Mouse (Mus musculus) gastrocnemius, postnatal 4 days (tissue): ENCODE results near the gene 1700069L16Rik. TPM values are rescaled to one million over a fixed set of nuclear protein-coding genes. Genes with fewer than 3 reads are reported as not detected.

Source experiments
- DNase-seq, 2 experiments: peaks; one replicate each; pipeline ENCODE4 v3.0.0; 2021 to 2022; ENCODE audit warnings: low spot score in 2 of 2, mixed read lengths in 2 of 2
- total RNA-seq, 2 experiments: library from RNA; stranded (reverse); gene quantifications; 2 replicates each; pipeline ENCODE4 v1.2.3; 2021

1700069L16Rik gene
- total RNA-seq, 2 experiments from 2014 or later = not detected

DNA sequence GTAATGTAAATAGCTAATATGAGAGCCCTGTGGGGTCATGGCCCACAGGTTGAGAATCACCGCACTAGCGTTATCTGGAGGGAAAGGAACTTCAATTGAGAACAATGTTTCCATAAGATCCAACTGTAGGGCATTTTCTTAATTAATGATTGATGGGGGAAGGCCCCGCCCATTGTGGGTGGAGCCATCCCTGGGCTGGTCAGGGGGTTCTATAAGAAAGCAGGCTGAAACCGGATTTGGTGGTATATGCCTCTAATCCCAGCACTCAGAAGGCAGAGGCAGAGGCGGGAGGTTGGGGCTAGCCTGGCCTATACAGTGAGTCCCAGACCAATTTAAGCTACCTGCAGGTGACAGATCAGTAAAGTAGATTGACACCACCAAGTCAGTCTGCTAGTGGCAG, 9.8 kb upstream of the 1700069L16Rik start:
- no peak for DNase-seq

DNA sequence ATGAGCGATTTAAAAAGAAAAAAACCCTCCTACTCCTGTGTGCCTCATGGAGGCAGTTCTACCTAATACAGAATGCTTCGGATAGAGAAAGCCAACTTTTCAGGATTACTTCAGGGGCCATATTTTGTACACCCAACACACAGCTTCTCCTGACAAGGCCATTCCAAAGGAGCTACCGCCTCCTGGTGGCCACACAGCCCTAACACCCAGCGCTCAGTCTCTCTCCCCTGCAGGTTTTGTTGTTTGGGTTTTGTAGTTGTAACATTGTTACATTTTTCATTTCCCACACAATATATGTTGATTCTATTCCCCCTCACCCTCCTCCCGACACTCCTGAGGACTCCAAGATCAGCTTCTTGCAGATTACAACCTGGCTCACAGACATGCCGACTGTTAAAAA, 7.6 kb upstream of the 1700069L16Rik start:
- peak in 1 of 2 experiments; percentile 50 for DNase-seq

DNA sequence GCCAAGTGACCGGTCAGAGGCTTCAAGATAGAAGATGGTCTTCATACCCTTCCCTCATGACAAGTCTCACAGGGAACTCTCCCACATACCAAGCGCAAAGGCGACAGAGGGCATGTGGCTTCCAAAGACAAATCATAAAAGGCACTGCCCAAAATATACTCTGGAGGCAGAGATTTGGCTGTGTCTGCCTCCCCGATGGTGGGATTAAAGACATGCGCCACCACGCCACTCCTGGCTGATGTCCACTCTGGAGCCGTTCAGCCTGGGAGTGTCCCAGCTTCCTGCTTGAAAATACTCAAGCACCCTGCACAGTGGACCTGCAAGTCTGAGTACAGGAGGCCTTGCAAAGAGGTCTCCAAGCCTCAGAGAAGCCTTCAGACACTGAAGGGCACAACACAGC, 6.6 kb upstream of the 1700069L16Rik start:
- DNase-seq = no peak

DNA sequence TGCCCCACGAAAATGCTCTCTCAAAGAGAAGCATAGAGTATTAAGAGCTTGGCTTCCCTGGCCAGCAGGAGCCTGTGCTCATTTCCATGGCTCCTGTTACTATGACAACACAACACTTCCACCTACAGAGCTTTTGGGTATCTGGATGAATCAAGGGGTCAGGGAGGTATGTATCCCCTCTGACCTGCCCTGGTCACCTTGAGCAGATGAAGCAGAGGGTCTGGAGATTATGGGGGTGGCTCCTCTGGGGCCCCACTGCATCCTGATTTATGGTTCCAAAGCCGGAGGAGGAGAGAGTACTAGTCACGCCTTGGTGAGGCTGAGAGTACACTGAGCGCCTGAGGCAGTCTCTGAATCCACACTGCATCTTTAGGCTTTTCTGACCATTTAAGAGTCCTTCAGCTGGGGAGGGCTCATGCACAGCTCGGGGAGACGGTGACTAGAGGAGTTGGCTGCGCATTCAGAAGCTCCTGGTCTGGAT, 6.1 kb upstream of the 1700069L16Rik start:
- no peak for DNase-seq

DNA sequence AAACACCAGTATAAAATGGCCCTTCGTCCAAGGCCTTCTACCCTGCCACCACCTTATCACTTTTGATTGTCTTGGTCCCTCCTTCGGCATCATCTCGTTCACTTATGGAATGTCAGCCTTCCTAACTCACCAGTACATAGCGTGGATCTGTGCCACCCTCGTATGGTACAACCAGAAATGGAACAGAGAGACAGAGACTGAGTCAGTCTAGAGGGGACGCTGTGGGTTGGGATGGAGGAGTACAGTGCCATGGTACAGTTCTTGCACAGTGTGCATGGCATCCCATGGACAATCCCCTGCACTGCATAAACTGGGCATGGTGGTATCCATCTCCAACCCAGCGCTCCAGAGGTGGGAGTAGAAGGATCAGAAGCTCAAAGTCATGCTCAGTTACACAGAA, 4.1 kb upstream of the 1700069L16Rik start:
- DNase-seq = no peak

DNA sequence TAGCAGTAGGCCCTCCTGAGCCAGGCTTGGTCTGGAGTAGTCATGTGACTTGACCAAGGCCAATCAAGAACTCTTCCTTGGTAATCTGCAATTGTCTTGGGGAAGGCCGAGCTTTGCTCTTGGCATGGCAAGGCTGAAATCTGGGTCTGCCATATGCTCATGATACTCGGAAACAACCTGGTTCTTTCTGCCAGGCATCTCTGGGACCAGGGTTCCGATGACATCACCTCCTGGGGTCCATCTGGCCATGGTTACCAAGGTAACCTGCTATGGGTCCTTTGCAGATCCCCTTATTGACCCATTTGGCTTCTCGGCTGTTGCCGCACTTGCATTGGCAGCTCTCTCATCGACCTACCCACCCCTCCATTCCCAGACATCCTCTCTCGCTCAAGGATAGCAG, 3.4 kb upstream of the 1700069L16Rik start:
- no peak for DNase-seq

DNA sequence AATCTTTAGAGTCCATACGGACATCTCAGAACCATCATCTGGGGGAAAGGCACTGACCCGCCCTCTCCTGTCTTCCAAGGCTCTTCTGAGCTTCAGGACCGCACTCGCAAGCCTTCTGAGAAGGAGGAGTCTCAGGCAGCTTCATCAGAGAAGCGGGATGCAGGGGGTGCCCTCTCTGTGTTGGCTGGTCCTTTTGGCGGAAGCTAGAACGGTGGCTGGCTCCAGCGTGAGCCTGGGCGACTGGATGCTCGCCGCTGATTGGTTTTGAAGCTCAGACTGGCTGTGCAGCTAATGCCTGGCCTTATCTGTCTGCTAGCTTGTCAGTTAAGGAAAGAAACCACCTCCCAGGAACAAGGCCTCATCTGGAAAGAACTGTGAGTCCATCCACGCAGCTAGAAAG, 2.7 kb upstream of the 1700069L16Rik start:
- DNase-seq = no peak

DNA sequence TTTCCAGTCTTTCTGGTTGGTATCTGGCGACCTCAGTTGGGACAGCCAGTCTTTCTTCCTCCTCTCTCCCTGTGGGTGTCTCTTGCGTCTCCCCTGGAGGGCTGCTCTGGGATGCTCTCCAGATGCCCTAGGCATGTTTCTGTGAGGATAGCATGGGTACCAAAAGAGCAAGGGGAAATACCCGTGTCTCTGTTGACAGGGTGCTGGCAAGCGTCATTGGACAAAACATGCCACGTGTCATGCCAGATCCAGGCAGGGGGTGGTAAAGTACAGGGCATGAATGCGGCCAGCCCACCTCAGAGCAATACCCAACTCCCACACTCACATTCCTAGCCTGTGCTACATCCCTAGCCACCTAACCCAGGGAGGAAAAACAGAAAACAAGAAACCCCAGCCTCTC, 2.0 kb upstream of the 1700069L16Rik start:
- no peak for DNase-seq

DNA sequence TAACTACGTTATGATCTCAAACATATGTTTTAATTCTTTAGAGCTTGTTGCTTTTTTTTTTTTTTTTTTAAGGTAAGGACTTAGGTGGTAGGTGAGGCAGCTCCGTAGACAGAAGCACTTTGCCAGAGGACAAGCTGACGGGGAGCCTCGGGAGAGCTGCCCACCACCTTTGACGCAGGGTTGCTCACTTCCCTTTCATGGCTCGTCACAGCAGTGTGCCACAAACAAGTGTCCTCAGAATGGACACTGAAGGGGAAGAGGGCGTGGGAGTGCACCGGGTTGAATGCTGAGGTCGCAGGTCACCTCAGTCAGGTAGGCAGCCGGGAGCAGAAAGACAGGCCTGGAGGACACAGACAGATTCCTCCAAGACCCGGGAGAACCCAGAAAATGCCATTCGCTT, 845 bp upstream of the 1700069L16Rik start:
- no peak for DNase-seq

DNA sequence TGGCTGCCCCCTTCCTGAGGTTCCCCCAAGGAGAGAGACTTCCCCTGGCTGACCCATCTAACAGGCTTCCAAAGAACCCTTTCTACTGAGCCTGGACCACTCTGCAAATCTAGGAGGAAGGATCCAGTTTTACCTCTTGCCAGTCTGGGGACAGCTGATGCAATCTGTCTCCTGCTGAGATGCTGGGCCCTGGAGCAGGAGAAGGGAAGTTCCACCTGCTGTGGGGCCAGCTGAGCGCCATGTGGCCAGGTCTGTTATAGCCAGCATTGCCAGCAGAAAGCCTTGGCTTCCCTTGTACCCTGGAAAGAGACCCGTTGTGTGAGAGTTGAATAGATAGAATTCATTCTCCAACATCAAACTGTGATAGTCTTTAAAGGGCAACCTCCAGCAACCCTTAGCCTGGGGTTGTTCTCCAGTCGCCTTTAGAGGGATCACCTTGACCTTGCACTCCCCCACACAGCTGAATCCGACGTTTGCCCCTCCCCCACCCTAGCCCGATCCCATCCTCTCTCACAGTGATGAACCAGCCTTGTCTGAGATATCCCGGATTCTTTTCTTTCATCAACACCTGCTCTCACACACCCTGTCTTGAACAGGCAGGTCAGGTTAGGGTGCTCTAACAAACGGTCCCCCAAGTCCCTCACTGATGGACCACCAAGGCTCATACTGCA, 870 bp downstream of the 1700069L16Rik start:
- DNase-seq = no peak

DNA sequence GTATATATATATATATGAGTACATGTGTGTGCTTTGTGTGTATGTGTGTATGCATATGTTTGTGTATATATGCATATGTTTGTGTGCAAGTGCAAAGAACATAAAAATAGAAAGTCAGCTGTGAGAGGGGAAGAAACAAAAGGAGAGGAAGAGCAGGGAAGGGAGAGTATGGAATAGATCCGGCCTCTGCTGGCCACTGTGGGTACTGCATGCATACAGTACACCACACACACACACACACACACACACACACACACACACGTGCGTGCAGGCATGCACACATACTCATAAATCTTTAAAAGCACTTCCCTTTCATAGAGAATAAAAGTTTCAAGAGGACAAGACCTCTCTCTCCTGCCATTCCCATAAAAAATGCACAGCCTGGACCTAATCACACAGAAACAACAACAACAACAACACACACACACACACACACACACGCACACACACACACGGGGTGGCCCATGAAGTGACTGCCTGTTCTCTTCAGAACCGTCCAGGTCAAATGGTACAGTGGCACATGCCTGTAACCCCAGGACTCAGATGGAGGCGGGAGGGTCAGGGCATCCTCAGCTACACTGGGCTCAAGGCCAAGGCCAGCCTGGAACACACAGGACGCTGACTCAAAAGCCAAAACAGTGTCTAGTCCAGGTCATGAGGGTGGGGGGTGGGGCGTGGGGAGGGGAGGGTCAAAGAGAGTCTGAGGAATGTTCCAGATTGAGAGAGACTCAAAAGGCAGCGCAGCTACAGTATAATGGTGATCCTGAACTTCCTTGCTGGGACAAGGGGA, 2.2 kb downstream of the 1700069L16Rik start:
- no peak for DNase-seq

DNA sequence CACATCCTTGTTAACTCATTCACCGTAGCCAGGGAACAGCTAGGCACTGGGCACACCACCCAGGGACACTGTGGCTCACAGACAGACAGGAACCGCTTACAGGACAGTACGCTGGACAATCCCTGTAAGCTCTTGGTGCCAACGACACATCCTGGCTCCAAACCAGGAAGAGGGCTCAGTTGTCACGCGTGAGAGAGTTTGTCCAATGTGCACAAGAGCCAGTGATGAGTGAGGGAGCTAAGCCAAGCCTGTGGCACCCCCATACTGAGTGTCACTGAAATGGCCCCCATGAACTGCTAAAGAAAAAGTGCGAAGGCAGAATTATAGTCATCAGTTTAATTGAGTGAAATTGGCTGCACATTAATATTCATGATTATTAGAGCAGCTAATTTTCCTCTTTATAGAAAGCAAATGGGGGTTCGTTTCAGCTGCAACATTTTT, 5.3 kb downstream of the 1700069L16Rik start:
- DNase-seq = no peak

DNA sequence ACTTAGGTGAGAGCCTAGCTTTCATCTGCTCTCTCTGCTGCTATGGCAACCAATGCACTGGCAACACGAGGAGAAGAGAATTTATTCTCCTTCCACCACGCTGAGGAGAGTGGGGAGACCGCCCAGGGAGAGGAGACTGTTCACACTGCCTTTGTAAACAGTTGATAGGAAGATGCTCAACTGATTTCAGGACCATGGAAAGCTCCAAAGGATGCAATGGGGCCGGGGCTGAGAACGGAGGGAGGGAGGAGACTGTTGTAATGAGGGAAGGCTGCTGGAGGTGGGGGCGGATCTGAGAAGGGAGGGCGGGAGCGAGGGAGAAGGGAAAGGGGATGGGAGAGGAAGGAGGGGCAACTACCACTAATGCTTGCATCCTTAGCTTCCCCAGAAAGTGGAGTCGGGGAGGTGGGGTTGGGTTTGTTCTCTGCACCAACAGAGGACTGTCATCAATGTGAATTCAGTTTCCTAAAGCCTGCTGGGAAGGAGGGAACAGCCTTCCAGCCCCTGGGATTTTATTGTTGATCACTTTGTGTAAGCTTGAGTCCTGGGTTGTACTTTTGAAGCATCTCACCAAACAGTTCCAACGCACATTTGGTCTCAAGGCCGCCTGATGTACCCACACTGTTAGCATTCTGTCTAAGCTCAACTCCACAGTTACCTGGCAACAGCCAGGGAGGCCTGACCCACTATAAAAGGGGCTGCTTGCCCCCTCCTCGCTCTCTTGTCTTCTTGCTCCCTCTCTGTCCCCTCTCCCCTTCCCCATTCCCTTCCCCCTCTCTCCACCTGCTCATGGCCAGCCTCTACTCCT, 7.8 kb downstream of the 1700069L16Rik start:
- no peak for DNase-seq

DNA sequence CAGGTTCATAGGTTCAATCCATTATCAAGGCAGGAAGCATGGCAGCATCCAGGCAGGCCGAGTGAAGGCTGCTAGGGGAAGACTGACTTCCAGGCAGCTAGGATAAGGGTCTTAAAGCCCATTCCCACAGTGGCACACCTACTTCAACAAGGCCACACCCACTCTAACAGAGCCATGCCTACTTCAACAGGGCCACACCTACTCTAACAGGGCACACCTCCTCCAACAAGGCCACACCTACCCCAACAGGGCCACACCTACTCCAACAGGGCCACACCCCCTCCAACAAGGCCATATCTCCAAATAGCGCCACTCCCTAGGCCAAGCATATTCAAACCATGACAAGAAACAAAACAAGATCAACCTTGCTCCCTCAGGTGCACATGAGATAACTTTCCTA, 11.7 kb downstream of the 1700069L16Rik start:
- no peak for DNase-seq

DNA sequence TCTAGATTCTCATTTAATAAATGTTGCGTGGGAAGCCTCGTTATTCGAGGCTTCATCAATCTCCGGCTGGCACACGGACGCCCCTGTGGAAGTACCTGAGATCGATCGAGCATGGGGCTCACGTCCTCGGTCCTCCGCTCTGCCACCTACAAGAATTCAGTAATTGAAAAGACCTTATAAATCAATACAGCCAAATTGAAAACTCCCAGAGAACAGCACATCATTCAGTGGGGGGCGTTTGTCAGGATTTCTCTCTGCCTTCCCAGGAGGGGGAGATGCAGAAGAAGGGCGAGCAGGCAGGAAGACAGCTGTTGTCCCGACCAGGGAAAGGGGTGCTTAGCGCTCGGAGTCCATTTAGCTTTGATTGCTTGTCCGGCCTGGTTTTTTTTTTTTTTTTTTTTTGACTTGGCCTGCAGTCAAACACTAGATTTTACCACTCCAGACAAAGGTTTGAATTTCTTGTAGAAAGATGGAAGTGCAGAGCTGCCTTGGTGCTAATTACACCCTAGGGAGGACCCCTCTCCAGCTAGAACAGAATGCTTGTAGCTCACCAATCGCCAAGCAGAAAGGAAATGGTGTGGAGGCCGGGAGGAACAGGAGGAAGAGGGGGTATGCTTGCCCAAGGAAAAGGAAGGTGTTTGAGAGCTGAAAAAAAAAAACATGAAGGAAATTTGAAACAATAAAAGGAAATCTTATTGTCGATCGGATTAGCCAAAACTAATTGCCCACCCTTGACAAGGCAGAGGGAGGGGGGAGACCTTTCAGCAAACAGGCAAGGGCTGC, 20.6 kb downstream of the 1700069L16Rik start:
- no peak for DNase-seq

DNA sequence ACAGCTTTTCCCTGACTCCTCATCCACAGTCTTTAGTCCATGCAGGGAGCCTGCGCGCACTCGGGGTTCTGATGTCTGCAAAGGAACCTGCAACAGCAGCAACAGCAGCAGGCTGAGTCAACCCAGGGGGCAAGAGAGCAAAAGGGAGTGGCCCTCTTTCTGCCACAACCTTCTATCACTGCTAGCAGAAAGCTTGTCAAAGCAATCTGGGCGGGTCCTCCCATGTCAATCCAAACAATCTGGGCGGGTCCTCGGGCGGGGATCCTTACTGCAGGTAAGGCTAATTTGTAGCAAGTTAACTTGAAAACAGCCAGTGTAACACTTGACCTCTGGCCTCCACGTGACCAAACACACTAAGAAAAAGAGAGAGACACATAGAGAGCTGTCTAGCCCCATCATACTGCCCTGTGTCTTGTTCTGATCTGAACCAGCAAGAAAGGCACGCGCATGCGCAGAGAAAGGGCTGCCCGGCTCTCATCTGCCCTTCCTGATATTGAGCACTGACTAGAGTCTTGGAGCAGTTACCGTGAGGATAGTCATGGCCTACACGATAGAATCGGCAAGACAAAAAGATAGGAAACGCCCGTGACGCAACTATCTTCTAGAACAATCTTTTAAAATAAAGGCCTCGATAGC, 24.1 kb downstream of the 1700069L16Rik start:
- no peak for DNase-seq

DNA sequence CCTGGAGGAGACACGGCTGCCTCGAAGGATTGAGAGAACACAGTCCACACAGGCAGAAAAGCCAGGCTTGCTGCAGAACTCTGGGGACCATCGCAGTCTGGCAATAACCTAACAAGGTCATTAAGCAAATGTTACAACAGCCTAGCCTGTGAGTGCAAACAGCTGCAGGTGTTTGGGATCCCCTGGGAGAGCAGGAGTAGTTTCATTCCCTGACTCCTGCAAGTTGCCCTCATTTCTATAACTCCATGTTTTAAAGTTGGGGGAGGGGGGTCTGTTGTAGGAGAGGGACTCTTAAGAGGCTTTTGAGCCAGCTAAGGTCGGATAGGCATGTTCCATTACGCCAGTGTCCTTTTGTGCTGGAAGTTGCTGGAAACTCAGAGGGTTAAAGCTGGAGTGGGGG, 30.2 kb downstream of the 1700069L16Rik start:
- DNase-seq = no peak

DNA sequence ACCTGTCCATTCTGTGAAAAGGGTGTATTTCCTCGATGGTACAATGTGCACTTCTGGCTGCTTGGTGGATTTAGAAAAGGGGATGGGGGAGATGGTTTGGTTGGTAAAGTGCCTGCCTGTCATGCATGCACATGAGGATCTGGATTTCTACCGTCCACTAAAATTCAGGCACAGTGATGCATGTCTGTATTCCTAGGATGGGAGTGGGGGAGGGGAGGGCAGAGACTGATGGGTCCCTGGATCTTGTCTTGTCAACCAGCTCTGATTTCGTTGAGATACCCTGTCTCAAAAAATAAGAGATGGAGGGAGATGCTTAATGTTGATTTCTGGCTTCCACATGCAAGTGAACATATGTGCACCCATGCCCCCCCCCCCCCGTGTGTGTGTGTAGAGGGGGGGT, 30.6 kb downstream of the 1700069L16Rik start:
- no peak for DNase-seq

DNA sequence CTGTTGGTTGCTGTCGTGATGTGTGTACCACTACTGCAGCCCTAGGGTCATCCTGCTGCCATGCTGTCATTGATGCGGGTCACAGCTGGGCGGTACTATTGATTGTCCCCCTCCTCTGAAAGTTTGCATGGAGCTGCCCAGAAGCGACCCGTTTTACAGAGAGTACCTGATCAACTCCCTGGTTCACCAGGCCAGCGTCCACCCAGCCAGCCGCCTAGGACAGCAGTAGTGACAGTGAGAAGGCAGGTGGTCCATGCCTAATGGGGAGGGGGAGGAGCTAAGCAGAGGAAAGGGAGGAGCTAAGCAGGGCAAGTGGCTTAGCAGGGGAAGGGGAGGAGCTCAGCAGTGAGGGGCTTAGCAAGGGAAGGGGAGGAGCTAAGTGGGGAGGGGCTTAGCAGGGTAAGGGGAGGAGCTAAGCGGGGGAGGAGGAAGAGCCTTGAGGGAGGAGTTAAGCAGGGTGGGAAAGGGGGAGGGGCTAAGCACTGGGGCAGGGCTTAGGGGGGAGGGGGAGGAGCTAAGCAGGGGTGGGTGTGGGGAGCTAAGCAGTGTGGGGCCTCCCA, 31.3 kb downstream of the 1700069L16Rik start:
- DNase-seq = no peak

DNA sequence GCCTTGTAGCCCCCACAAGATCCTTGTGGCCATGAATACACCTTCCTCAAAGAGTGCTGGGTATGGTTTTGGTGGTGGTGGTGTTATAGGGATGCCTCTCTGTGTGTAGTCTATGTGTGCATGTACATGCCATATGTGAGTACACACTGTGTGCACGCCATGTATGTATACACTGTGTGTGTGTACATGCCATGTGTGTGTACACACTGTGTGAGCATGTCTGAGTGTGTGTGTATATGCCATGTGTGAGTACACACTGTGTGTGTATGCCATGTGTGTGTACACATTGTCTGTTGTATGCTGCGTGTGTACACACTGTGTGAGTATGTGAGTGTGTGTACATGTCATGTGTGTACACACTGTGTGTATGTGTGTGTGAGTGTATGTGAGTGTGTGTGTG, 33.7 kb downstream of the 1700069L16Rik start:
- DNase-seq = no peak
